Mouse (Mus musculus) liver, postnatal 0 days (tissue): ENCODE measurements around the gene Lrig1.

Experiments used
- CTCF ChIP-seq: sonication (generic); IDR thresholded peaks from 2 replicates; pipeline ENCODE4 v1.5.1; 2016; ENCODE audit warnings: antibody characterized with exemption, low read depth
- EP300 ChIP-seq: IDR thresholded peaks from 2 replicates; pipeline ENCODE4 v1.6.1; 2016; ENCODE audit warnings: antibody characterized with exemption, low read depth, mild to moderate bottlenecking

- TF ChIP-seq CTCF, result no peak
- TF ChIP-seq EP300, result no peak
Observed at GRCm38 (mm10) chr6:94690247-94690646, 9.7 kb downstream of the Lrig1 start.
